Mouse (Mus musculus) 3T3-L1 (cell line): ENCODE data around the gene Klrb1b.
A peak's percentile ranks its signal among the peaks of the same experiment; 100 is the strongest.
"Not testable (repeated sequence)": the region's sequence is repeated elsewhere in the genome, so short reads cannot be mapped to it uniquely, and the experiment has no call there.

Experiments
- DNase-seq: peaks from one replicate; pipeline ENCODE4 v3.0.0-alpha.2; 2015; ENCODE audit warnings: low read depth, low spot score

Klrb1b gene

GRCm38 (mm10) chr6:128800696-128801095 lies 25.4 kb downstream of the Klrb1b start:
- not testable (repeated sequence) for DNase-seq

GRCm38 (mm10) chr6:128799896-128800270 lies 26.2 kb downstream of the Klrb1b start:
- peak; percentile 37 for DNase-seq

- peak; percentile 74 for DNase-seq
These were observed 26.8 kb downstream of the Klrb1b start for GRCm38 (mm10) chr6:128799144-128799895.

- peak; percentile 88 for DNase-seq
These were observed 27.4 kb downstream of the Klrb1b start for GRCm38 (mm10) chr6:128798772-128799143.

- peak; percentile 39 for DNase-seq
These were observed 28.0 kb downstream of the Klrb1b start for GRCm38 (mm10) chr6:128797936-128798771.

GRCm38 (mm10) chr6:128797185-128797905 lies 28.8 kb downstream of the Klrb1b start:
- peak; percentile 20 for DNase-seq

GRCm38 (mm10) chr6:128796321-128796955 lies 29.7 kb downstream of the Klrb1b start:
- DNase-seq, result no peak

GRCm38 (mm10) chr6:128793734-128794133 lies 32.4 kb downstream of the Klrb1b start:
- no peak for DNase-seq

- DNase-seq, result not testable (repeated sequence)
These were observed 35.6 kb downstream of the Klrb1b start for GRCm38 (mm10) chr6:128790491-128790994.

GRCm38 (mm10) chr6:128789115-128789514 lies 37.0 kb downstream of the Klrb1b start, which contains the start of gene Klrb1c:
TSS of gene Klrb1c (minus strand) at chr6:128789215.
- no peak for DNase-seq

GRCm38 (mm10) chr6:128788517-128788916 lies 37.6 kb downstream of the Klrb1b start:
- no peak for DNase-seq

- not testable (repeated sequence) for DNase-seq
These were observed 39.7 kb downstream of the Klrb1b start for GRCm38 (mm10) chr6:128786396-128786795.

GRCm38 (mm10) chr6:128769481-128770253 lies 56.5 kb downstream of the Klrb1b start:
- no peak for DNase-seq

- peak; percentile 45 for DNase-seq
These were observed 58.1 kb downstream of the Klrb1b start for GRCm38 (mm10) chr6:128768047-128768446.

GRCm38 (mm10) chr6:128766486-128767254 lies 59.5 kb downstream of the Klrb1b start:
- peak; percentile 78 for DNase-seq

GRCm38 (mm10) chr6:128765211-128765610 lies 60.9 kb downstream of the Klrb1b start:
- peak; percentile 35 for DNase-seq

GRCm38 (mm10) chr6:128764598-128764997 lies 61.5 kb downstream of the Klrb1b start:
- no peak for DNase-seq

- DNase-seq, result peak; percentile 100
These were observed 62.2 kb downstream of the Klrb1b start for GRCm38 (mm10) chr6:128763736-128764523.
